Mouse (Mus musculus): Measurements from ENCODE around the gene Arsb. TPM values are rescaled to one million over a fixed set of nuclear protein-coding genes. Genes with fewer than 3 reads are reported as not detected.
"Not testable (repeated sequence)": the region's sequence is repeated elsewhere in the genome, so short reads cannot be mapped to it uniquely, and the experiment has no call there.

Arsb gene
- polyA plus RNA-seq, 1 experiment = 8.9 TPM

GRCm38 (mm10) chr13:93797011-93797600 is 25.7 kb downstream of the Arsb start:
- 66% methylated on average over 5 of the region's 5 CpGs for WGBS

GRCm38 (mm10) chr13:93810311-93810710 is 38.9 kb downstream of the Arsb start:
- not testable (repeated sequence) for H3K4me3 ChIP-seq (replicated peaks; ENCODE audit: control insufficient read depth, low read depth, low read length); H3K27ac ChIP-seq (ENCODE audit: control insufficient read depth, insufficient read depth, low read depth, low read length, poor library complexity); H3K4me1 ChIP-seq (ENCODE audit: control insufficient read depth, insufficient read depth, low read length)
- WGBS = 64% methylated on average over 2 of the region's 2 CpGs

More at GRCm38 (mm10) chr13:93797011-93797600, 25.7 kb downstream of the Arsb start:
- TF ChIP-seq CTCF (IDR thresholded peaks at IDR 0.05; ENCODE audit: control insufficient read depth, insufficient read depth, low read length) (no peak), POLR2A (IDR thresholded peaks at IDR 0.05; ENCODE audit: borderline replicate concordance, control insufficient read depth, low read depth, low read length) (no peak)
- Histone ChIP-seq H3K4me1 (ENCODE audit: control insufficient read depth, insufficient read depth, low read length) (no peaks in the 10 kb centered on the region), H3K27ac (ENCODE audit: control insufficient read depth, insufficient read depth, low read depth, low read length, poor library complexity) (no peak overlapping the region), H3K4me3 (replicated peaks; ENCODE audit: control insufficient read depth, low read depth, low read length) (no peak overlapping the region)

- no peak overlapping the region for H3K4me3 ChIP-seq (replicated peaks; ENCODE audit: control insufficient read depth, low read depth, low read length)
- TF ChIP-seq POLR2A (IDR thresholded peaks at IDR 0.05; ENCODE audit: borderline replicate concordance, control insufficient read depth, low read depth, low read length) = no peak
- TF ChIP-seq CTCF (IDR thresholded peaks at IDR 0.05; ENCODE audit: control insufficient read depth, insufficient read depth, low read length) = no peak
- H3K4me1 ChIP-seq (ENCODE audit: control insufficient read depth, insufficient read depth, low read length) = peaks cover 4% of the 10 kb centered on the region
- WGBS = 79% methylated on average over 6 of the region's 6 CpGs
- no peak overlapping the region for H3K27ac ChIP-seq (ENCODE audit: control insufficient read depth, insufficient read depth, low read depth, low read length, poor library complexity)
Measured at GRCm38 (mm10) chr13:93814081-93814480, 42.7 kb downstream of the Arsb start.

GRCm38 (mm10) chr13:93814676-93815075 is 43.2 kb downstream of the Arsb start:
- WGBS = 54% methylated on average over 12 of the region's 12 CpGs

GRCm38 (mm10) chr13:93815128-93815527 is 43.7 kb downstream of the Arsb start:
- H3K27ac ChIP-seq (ENCODE audit: control insufficient read depth, insufficient read depth, low read depth, low read length, poor library complexity) = no peak overlapping the region
- H3K4me1 ChIP-seq (ENCODE audit: control insufficient read depth, insufficient read depth, low read length) = peaks cover 4% of the 10 kb centered on the region
- H3K4me3 ChIP-seq (replicated peaks; ENCODE audit: control insufficient read depth, low read depth, low read length) = no peak overlapping the region
- no peak for TF ChIP-seq CTCF (IDR thresholded peaks at IDR 0.05; ENCODE audit: control insufficient read depth, insufficient read depth, low read length)
- TF ChIP-seq POLR2A (IDR thresholded peaks at IDR 0.05; ENCODE audit: borderline replicate concordance, control insufficient read depth, low read depth, low read length) = no peak
- 89% methylated on average over 11 of the region's 11 CpGs for WGBS

More at GRCm38 (mm10) chr13:93814676-93815075, 43.2 kb downstream of the Arsb start:
- peaks cover 4% of the 10 kb centered on the region for H3K4me1 ChIP-seq (ENCODE audit: control insufficient read depth, insufficient read depth, low read length)
- no peak overlapping the region for H3K4me3 ChIP-seq (replicated peaks; ENCODE audit: control insufficient read depth, low read depth, low read length)
- H3K27ac ChIP-seq (ENCODE audit: control insufficient read depth, insufficient read depth, low read depth, low read length, poor library complexity) = no peak overlapping the region
- no peak for TF ChIP-seq POLR2A (IDR thresholded peaks at IDR 0.05; ENCODE audit: borderline replicate concordance, control insufficient read depth, low read depth, low read length)
- TF ChIP-seq CTCF (IDR thresholded peaks at IDR 0.05; ENCODE audit: control insufficient read depth, insufficient read depth, low read length) = no peak

- Histone ChIP-seq H3K4me3 (replicated peaks; ENCODE audit: control insufficient read depth, low read depth, low read length) (no peak overlapping the region), H3K27ac (ENCODE audit: control insufficient read depth, insufficient read depth, low read depth, low read length, poor library complexity) (no peak overlapping the region), H3K4me1 (ENCODE audit: control insufficient read depth, insufficient read depth, low read length) (peaks cover 4% of the 10 kb centered on the region)
- 82% methylated on average over 2 of the region's 2 CpGs for WGBS
- TF ChIP-seq CTCF (IDR thresholded peaks at IDR 0.05; ENCODE audit: control insufficient read depth, insufficient read depth, low read length) = no peak
- no peak for TF ChIP-seq POLR2A (IDR thresholded peaks at IDR 0.05; ENCODE audit: borderline replicate concordance, control insufficient read depth, low read depth, low read length)
Measured at GRCm38 (mm10) chr13:93816127-93816526, 44.7 kb downstream of the Arsb start.

GRCm38 (mm10) chr13:93816688-93817331 is 45.4 kb downstream of the Arsb start:
- 83% methylated on average over 9 of the region's 9 CpGs for WGBS
- peaks cover 4% of the 10 kb centered on the region for H3K4me1 ChIP-seq (ENCODE audit: control insufficient read depth, insufficient read depth, low read length)
- no peak overlapping the region for H3K27ac ChIP-seq (ENCODE audit: control insufficient read depth, insufficient read depth, low read depth, low read length, poor library complexity)
- no peak for TF ChIP-seq POLR2A (IDR thresholded peaks at IDR 0.05; ENCODE audit: borderline replicate concordance, control insufficient read depth, low read depth, low read length)
- no peak for TF ChIP-seq CTCF (IDR thresholded peaks at IDR 0.05; ENCODE audit: control insufficient read depth, insufficient read depth, low read length)
- H3K4me3 ChIP-seq (replicated peaks; ENCODE audit: control insufficient read depth, low read depth, low read length) = no peak overlapping the region

- Histone ChIP-seq H3K4me1 (ENCODE audit: control insufficient read depth, insufficient read depth, low read length) (no peaks in the 10 kb centered on the region), H3K27ac (ENCODE audit: control insufficient read depth, insufficient read depth, low read depth, low read length, poor library complexity) (no peak overlapping the region), H3K4me3 (replicated peaks; ENCODE audit: control insufficient read depth, low read depth, low read length) (no peak overlapping the region)
- 83% methylated on average over 4 of the region's 4 CpGs for WGBS
- TF ChIP-seq CTCF (IDR thresholded peaks at IDR 0.05; ENCODE audit: control insufficient read depth, insufficient read depth, low read length) (no peak), POLR2A (IDR thresholded peaks at IDR 0.05; ENCODE audit: borderline replicate concordance, control insufficient read depth, low read depth, low read length) (no peak)
Measured at GRCm38 (mm10) chr13:93820173-93820572, 48.7 kb downstream of the Arsb start.
